Mouse (Mus musculus) hindbrain, embryonic 13.5 days (tissue): ENCODE data around the gene Inip. TPM values are rescaled to one million over a fixed set of nuclear protein-coding genes. Genes with fewer than 3 reads are reported as not detected.
"Not testable (repeated sequence)": the region's sequence is repeated elsewhere in the genome, so short reads cannot be mapped to it uniquely, and the experiment has no call there.

Experiments
- ATAC-seq: fragments of 200-750 bp; cut with Nextera tagmentation; 2 replicates; pipeline ENCODE4 v1.8.0; 2017; ENCODE audit warnings: moderate TSS enrichment; ENCODE audit not compliant: low FRiP score
- H3K27ac ChIP-seq: fragments of 300-500 bp; sonication (generic); 2 replicates; pipeline ENCODE4 v1.5.1; 2015; ENCODE audit warnings: inconsistent platforms, mild to moderate bottlenecking, moderate library complexity
- H3K27me3 ChIP-seq: fragments of 300-500 bp; sonication (generic); 2 replicates; pipeline ENCODE4 v1.6.1; 2015; ENCODE audit warnings: mild to moderate bottlenecking, inconsistent platforms
- H3K36me3 ChIP-seq: fragments of 300-500 bp; sonication (generic); 2 replicates; pipeline ENCODE4 v1.6.1; 2015; ENCODE audit warnings: mild to moderate bottlenecking, inconsistent platforms
- H3K4me1 ChIP-seq: fragments of 300-500 bp; sonication (generic); replicated peaks from 2 replicates; pipeline ENCODE4 v1.6.1; 2015; ENCODE audit warnings: inconsistent platforms
- H3K4me2 ChIP-seq: fragments of 300-500 bp; sonication (generic); 2 replicates; pipeline ENCODE4 v1.6.1; 2015; ENCODE audit warnings: inconsistent platforms, mild to moderate bottlenecking, moderate library complexity
- H3K4me3 ChIP-seq: fragments of 300-500 bp; sonication (generic); 2 replicates; pipeline ENCODE4 v1.5.1; 2015; ENCODE audit warnings: mild to moderate bottlenecking, inconsistent platforms
- H3K9ac ChIP-seq: fragments of 300-500 bp; sonication (generic); 2 replicates; pipeline ENCODE4 v1.6.1; 2015; ENCODE audit warnings: mild to moderate bottlenecking, inconsistent platforms
- H3K9me3 ChIP-seq: fragments of 300-500 bp; sonication (generic); 2 replicates; pipeline ENCODE4 v1.6.1; 2016; ENCODE audit warnings: inconsistent platforms
- WGBS: fragments of 180-500 bp; shearing (Covaris S2); methylation state at CpG from one replicate; pipeline ENCODE4 v1.1.7; 2015; 5-methylcytosine and 5-hydroxymethylcytosine counted together
- polyA plus RNA-seq: library from polyadenylated mRNA; unstranded; fragments of >200 nt; fragmentation: Nextera tagmentation; extraction: Ambion mirVana; gene quantifications from 2 replicates; pipeline ENCODE4 v1.2.1, GENCODE M21; 2015

The Inip gene
- polyA plus RNA-seq, 1 experiment from 2014 or later, result 69.3 TPM

- Histone ChIP-seq H3K27ac (peak overlapping the region; percentile 86), H3K27me3 (no peaks in the 10 kb centered on the region), H3K4me1 (peaks cover 32% of the 10 kb centered on the region), H3K4me2 (peak overlapping the region; percentile 91), H3K4me3 (peak overlapping the region; percentile 93), H3K9ac (peak overlapping the region; percentile 95), H3K9me3 (no peaks in the 10 kb centered on the region), H3K36me3 (no peaks in the 10 kb centered on the region)
- under 1% methylated on average over 53 of the region's 58 CpGs for WGBS
- peak; percentile 78 for ATAC-seq
These were observed 4.8 kb upstream of the Inip start for GRCm38 (mm10) chr4:59805968-59806878.

GRCm38 (mm10) chr4:59805181-59805967 lies 4.0 kb upstream of the Inip start, which contains the start of gene Snx30:
Gene Snx30, plus strand, starts transcription at chr4:59805840.
- WGBS, result 2% methylated on average over 45 of the region's 45 CpGs

GRCm38 (mm10) chr4:59804754-59805153 lies 3.4 kb upstream of the Inip start:
- H3K4me2 ChIP-seq, result peak overlapping the region; percentile 91
- peaks cover 32% of the 10 kb centered on the region for H3K4me1 ChIP-seq
- no peaks in the 10 kb centered on the region for H3K27me3 ChIP-seq
- H3K9me3 ChIP-seq, result no peaks in the 10 kb centered on the region
- no peak for ATAC-seq
- H3K36me3 ChIP-seq, result no peaks in the 10 kb centered on the region
- 0 out of 2 replicates have a peak overlapping the region, but pooled peaks have one; percentile 86 for H3K27ac ChIP-seq
- WGBS, result 76% methylated on average over 1 of the region's 1 CpGs
- peak overlapping the region; percentile 95 for H3K9ac ChIP-seq
- peak overlapping the region; percentile 93 for H3K4me3 ChIP-seq

More at GRCm38 (mm10) chr4:59805181-59805967, 4.0 kb upstream of the Inip start, which contains the start of gene Snx30:
- no peaks in the 10 kb centered on the region for H3K36me3 ChIP-seq
- peak within 1 kb of the TSS; percentile 86 for H3K27ac ChIP-seq
- no peaks in the 10 kb centered on the region for H3K9me3 ChIP-seq
- H3K4me1 ChIP-seq, result peaks cover 32% of the 10 kb centered on the region
- H3K4me2 ChIP-seq, result peak within 1 kb of the TSS; percentile 91
- H3K9ac ChIP-seq, result peak within 1 kb of the TSS; percentile 95
- H3K4me3 ChIP-seq, result peak within 1 kb of the TSS; percentile 93
- ATAC-seq, result peak; percentile 93
- no peaks in the 10 kb centered on the region for H3K27me3 ChIP-seq

- WGBS, result 86% methylated on average over 5 of the region's 5 CpGs
- H3K9ac ChIP-seq, result no peak overlapping the region
- H3K9me3 ChIP-seq, result no peaks in the 10 kb centered on the region
- ATAC-seq, result no peak
- H3K4me1 ChIP-seq, result peaks cover 25% of the 10 kb centered on the region
- no peak overlapping the region for H3K27ac ChIP-seq
- no peak overlapping the region for H3K4me3 ChIP-seq
- no peaks in the 10 kb centered on the region for H3K27me3 ChIP-seq
- H3K36me3 ChIP-seq, result no peaks in the 10 kb centered on the region
- H3K4me2 ChIP-seq, result no peak overlapping the region
These were observed 2.0 kb upstream of the Inip start for GRCm38 (mm10) chr4:59803358-59803757.

DNA sequence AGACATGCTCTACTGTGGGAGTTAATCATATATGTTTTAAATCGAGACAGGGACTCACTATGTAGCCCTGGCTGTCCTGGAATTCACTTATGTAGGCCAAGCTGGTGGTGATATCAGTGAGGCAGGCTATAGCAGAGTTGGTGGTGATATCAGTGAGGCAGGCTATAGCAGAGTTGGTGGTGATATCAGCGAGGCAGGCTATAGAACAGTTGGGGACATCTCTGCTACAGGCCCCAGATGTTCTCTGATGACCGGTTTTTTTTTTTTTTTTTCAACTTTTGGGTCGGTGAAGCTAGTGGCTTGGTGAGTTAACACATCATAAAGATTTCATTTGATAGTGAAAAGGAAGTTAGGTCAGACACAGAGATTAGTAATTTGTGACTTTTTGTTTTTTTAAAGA lies 1.4 kb upstream of the Inip start:
- Histone ChIP-seq H3K27ac (no peak overlapping the region), H3K9me3 (no peaks in the 10 kb centered on the region), H3K4me2 (no peak overlapping the region), H3K27me3 (no peaks in the 10 kb centered on the region), H3K36me3 (no peaks in the 10 kb centered on the region), H3K4me1 (peaks cover 20% of the 10 kb centered on the region), H3K9ac (no peak overlapping the region), H3K4me3 (no peak overlapping the region)
- ATAC-seq, result no peak
- WGBS, result 74% methylated on average over 4 of the region's 4 CpGs

DNA sequence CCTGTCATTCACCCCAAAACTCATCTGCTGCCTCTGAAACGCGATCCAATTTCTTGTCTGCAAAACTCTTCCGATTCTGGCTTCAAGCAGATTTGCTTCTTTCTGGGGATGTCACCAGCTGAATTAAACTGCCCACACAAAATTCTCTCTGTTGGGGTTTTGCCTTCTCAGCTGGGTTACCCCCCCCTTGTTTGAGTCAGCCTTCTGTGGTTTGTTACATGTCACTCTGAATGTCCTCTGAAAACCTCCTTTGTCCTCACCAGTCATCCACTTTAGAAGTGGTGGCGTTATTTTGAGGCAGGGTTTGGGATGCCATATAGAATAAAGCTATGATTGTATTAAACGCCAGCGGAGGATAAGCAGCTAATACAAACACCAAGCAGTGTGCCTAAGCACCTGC lies 718 bp upstream of the Inip start:
- peaks cover 13% of the 10 kb centered on the region for H3K4me1 ChIP-seq
- no peak overlapping the region for H3K9ac ChIP-seq
- H3K27ac ChIP-seq, result no peak overlapping the region
- H3K36me3 ChIP-seq, result no peaks in the 10 kb centered on the region
- H3K4me3 ChIP-seq, result no peak overlapping the region
- no peak for ATAC-seq
- H3K4me2 ChIP-seq, result no peak overlapping the region
- 75% methylated on average over 6 of the region's 6 CpGs for WGBS
- H3K27me3 ChIP-seq, result no peaks in the 10 kb centered on the region
- no peaks in the 10 kb centered on the region for H3K9me3 ChIP-seq

DNA sequence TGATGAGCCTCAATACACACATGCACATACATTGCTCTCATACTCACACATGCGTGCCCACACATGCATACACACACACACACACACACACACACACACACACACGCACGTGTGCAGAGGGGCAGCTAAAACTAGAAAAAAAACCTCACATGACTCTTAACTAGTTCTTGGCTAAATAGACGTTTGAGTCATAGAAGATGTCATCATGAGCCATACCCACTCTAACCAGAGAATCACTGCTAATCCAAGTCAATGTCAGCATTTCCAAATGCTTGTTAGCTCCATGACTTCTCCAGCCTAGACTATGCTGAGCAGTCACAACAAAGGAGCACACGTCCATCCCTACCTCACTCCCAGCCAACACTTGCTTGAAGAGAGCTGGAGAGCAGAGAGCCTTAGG lies 1.2 kb downstream of the Inip start:
- Histone ChIP-seq H3K9ac (no peak overlapping the region), H3K27ac (no peak overlapping the region), H3K27me3 (no peaks in the 10 kb centered on the region), H3K4me2 (no peak overlapping the region), H3K36me3 (no peaks in the 10 kb centered on the region), H3K9me3 (no peaks in the 10 kb centered on the region), H3K4me1 (peaks cover 5% of the 10 kb centered on the region; the same call in 1 of the 2 replicates), H3K4me3 (no peak overlapping the region)
- no peak for ATAC-seq
- WGBS, result 88% methylated on average over 5 of the region's 5 CpGs

DNA sequence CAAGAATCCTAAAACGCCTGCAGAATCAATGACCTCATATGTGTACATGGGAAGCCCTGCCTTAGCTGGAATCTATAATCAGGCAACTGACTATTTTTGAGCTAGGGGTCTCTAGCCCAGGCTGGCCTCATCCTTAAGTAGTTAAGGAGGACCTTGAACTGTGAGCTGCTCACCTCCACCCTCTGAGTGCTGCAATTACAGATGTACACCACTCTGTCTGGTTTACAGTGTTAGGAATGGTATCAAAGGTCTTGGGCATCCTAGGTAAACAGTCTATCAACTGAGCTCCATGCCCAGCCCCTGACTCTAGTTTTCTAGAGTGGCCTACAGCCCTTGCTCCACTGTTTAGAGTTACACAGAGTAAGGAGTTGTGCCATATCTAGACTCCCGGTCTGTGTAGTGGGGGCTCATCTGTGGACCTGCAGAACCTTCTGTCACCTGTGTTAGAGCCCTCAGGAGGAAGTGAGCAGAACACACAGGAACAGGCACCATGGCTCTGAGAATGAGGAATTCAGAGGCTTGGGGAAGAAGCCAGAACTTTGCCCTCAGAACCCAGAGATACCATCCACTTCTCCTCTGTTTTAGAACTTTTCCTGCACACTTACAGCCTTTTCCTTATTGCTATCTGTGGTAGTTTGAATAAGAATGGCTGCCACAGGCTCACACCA lies 5.5 kb downstream of the Inip start:
- no peak for ATAC-seq
- Histone ChIP-seq H3K27me3 (no peaks in the 10 kb centered on the region), H3K36me3 (no peaks in the 10 kb centered on the region), H3K9ac (no peak overlapping the region), H3K9me3 (no peaks in the 10 kb centered on the region), H3K4me3 (no peak overlapping the region), H3K4me1 (no peaks in the 10 kb centered on the region), H3K4me2 (no peak overlapping the region), H3K27ac (no peak overlapping the region)
- 84% methylated on average over 2 of the region's 2 CpGs for whole genome bisulfite sequencing

DNA sequence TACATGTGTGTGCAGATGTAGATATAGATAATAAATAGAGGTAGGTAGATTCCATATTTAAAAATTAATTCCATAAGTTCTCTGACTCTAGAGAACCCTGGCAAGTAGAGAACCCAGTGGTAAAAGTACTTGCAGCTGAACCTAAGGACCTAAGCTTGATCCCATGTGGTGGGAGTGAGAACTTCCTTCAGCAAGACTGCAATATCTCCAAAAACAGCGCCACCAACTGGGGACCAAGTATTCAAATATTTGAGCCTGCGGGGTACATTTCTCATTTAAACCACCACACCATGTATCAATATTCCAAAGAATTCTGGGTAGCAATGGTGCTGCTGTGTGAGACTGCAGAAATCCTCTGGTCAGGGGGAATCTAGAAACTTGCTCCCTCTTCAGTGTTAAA lies 7.3 kb downstream of the Inip start:
- no peaks in the 10 kb centered on the region for H3K36me3 ChIP-seq
- 73% methylated on average over 2 of the region's 2 CpGs for WGBS
- no peaks in the 10 kb centered on the region for H3K27me3 ChIP-seq
- H3K9me3 ChIP-seq, result no peaks in the 10 kb centered on the region
- no peak for ATAC-seq
- H3K4me1 ChIP-seq, result no peaks in the 10 kb centered on the region
- H3K4me3 ChIP-seq, result no peak overlapping the region
- no peak overlapping the region for H3K27ac ChIP-seq
- no peak overlapping the region for H3K4me2 ChIP-seq
- H3K9ac ChIP-seq, result no peak overlapping the region

DNA sequence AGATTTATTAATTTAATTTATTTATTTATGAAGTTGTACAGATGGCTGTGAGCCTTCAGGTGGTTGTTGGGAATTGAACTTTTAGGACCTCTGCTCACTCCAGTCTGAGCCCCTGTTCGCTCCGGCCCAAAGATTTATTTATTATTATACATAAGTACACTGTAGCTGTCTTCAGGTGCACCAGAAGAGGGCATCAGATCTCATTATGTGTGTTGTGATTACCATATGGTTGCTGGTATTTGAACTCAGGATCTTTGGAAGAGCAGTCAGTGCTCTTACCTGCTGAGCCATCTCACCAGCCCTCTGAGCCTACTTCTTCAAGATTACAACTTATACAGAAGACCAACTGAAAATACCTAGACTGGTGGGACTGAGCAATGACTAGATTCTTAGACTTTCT lies 7.8 kb downstream of the Inip start:
- not testable (repeated sequence) for H3K9me3 ChIP-seq, H3K9ac ChIP-seq, H3K27me3 ChIP-seq, H3K27ac ChIP-seq, H3K4me3 ChIP-seq, ATAC-seq, H3K36me3 ChIP-seq, H3K4me2 ChIP-seq, H3K4me1 ChIP-seq
- 92% methylated on average over 2 of the region's 2 CpGs for WGBS

DNA sequence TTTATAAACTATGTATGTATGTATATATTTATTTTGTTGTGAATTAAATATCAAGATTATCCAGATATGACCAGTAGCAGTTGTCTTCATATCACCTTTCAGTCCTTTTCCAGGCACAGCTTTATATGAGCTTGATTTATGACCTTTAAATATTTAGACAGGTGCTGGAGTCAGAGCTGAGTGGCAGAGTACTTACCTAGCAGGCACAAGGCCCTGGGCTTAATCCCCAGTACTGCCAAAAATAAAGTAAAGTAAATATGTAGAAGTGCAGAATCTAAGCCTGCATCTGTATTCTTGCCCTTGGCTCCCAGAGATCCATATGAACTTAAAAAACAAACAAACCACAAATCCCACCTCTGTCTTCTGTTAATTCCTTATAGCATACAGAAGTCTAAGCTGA lies 12.4 kb downstream of the Inip start:
- no peak overlapping the region for H3K9ac ChIP-seq
- no peak for ATAC-seq
- H3K9me3 ChIP-seq, result no peaks in the 10 kb centered on the region
- no peak overlapping the region for H3K27ac ChIP-seq
- H3K4me2 ChIP-seq, result no peak overlapping the region
- H3K36me3 ChIP-seq, result no peaks in the 10 kb centered on the region
- no peaks in the 10 kb centered on the region for H3K4me1 ChIP-seq
- no peaks in the 10 kb centered on the region for H3K27me3 ChIP-seq
- no peak overlapping the region for H3K4me3 ChIP-seq

GRCm38 (mm10) chr4:59787126-59787525 lies 14.3 kb downstream of the Inip start:
- H3K4me3 ChIP-seq, result no peak overlapping the region
- peaks cover 7% of the 10 kb centered on the region for H3K4me1 ChIP-seq
- no peak overlapping the region for H3K4me2 ChIP-seq
- H3K27me3 ChIP-seq, result no peaks in the 10 kb centered on the region
- WGBS, result 67% methylated on average over 6 of the region's 6 CpGs
- no peak overlapping the region for H3K27ac ChIP-seq
- no peak for ATAC-seq
- no peaks in the 10 kb centered on the region for H3K36me3 ChIP-seq
- H3K9me3 ChIP-seq, result no peaks in the 10 kb centered on the region
- no peak overlapping the region for H3K9ac ChIP-seq
